Mouse (Mus musculus): ENCODE results near the gene Smg6.
A peak's percentile ranks its signal among the peaks of the same experiment; 100 is the strongest.

The Smg6 gene

DNA sequence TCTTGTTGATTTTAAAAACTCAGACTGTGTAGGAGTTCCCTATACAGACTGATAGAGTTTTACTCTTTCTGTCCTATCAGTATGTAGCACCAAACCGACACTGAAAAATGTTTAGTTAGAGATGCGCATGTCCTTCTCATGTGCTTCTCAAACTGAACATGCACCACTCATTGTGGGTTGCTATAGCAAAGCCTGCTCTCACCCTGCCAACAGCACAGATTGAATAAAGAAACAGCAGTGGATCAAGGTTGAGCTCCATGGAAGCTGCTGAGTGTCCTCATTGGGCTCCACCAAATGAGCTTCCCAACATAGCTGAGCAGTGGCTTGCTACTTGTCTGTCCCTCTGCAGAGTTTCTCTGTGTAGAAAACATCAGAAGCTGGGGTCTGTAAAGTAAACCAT lies 192.5 kb downstream of the Smg6 start:
- H3K27me3 ChIP-seq (ENCODE audit: control insufficient read depth, insufficient read depth, low read length, poor library complexity, severe bottlenecking), result no peaks in the 10 kb centered on the region
- H3K36me3 ChIP-seq (ENCODE audit: control insufficient read depth, insufficient read depth, low read length, poor library complexity, severe bottlenecking), result no peaks in the 10 kb centered on the region
- DNase-seq (ENCODE audit: low read depth, low spot score), result no peak

DNA sequence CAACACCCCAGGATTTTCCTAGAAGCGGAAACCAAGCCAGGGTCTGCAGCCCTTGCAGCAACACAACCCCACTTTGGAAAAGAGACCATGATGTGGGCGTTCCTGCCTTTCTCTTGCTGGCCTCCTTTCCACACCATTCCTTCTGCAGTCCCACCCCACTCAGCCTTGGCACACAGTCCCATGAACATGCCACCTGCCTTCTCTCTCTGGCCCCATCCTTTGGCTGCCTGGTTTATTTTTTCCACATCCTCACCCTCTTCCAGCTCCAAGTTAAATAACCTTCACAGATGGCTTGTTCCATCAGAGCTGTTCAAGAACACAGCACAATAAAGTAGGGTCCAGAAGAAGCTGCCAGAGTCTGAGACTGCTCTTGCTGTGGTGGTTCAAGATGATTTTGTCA lies 193.7 kb downstream of the Smg6 start:
- DNase-seq (ENCODE audit: low read depth, low spot score), result no peak
- Histone ChIP-seq H3K27me3 (ENCODE audit: control insufficient read depth, insufficient read depth, low read length, poor library complexity, severe bottlenecking) (no peaks in the 10 kb centered on the region), H3K36me3 (ENCODE audit: control insufficient read depth, insufficient read depth, low read length, poor library complexity, severe bottlenecking) (no peaks in the 10 kb centered on the region)

DNA sequence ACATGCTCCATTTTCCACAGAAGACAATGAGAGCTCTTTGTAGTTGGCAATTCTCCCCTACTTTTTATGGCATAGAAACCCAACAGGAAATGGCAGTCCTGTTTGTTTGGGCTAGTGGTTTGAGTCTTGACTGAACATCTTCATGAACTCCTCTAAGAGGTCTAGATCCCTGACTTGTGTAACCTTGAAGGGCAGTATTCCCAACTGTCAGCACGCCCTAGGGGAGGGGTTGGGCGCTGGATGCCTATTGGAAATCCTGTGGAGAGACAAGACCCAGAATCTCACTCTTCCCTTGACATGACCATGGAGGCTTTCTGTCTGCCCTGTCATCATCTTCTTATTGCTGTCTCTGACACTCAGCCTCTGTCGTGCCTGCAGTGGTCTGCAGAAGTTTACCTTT lies 194.2 kb downstream of the Smg6 start:
- H3K36me3 ChIP-seq (ENCODE audit: control insufficient read depth, insufficient read depth, low read length, poor library complexity, severe bottlenecking), result no peaks in the 10 kb centered on the region
- no peaks in the 10 kb centered on the region for H3K27me3 ChIP-seq (ENCODE audit: control insufficient read depth, insufficient read depth, low read length, poor library complexity, severe bottlenecking)
- no peak for DNase-seq (ENCODE audit: low read depth, low spot score)

DNA sequence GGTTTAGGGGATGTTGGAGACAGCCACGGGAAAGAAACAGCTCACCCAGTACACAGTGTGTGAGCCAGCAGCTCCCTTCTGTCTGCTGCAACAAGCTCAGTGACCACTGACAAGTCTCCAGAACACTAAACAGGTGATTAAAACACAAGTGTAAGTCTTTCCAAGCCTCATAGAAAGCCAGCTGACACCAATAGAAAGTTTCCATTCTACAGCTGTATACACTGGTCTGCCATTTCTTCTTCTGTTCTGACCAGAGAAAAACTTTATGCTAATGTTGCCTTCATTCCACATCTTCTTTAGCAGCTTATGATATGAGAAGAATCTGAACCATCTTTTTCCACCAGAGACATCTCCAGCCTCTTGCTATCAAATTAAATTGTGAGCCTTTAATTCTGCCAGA lies 195.7 kb downstream of the Smg6 start:
- no peak for DNase-seq (ENCODE audit: low read depth, low spot score)
- no peaks in the 10 kb centered on the region for H3K36me3 ChIP-seq (ENCODE audit: control insufficient read depth, insufficient read depth, low read length, poor library complexity, severe bottlenecking)
- H3K27me3 ChIP-seq (ENCODE audit: control insufficient read depth, insufficient read depth, low read length, poor library complexity, severe bottlenecking), result no peaks in the 10 kb centered on the region

DNA sequence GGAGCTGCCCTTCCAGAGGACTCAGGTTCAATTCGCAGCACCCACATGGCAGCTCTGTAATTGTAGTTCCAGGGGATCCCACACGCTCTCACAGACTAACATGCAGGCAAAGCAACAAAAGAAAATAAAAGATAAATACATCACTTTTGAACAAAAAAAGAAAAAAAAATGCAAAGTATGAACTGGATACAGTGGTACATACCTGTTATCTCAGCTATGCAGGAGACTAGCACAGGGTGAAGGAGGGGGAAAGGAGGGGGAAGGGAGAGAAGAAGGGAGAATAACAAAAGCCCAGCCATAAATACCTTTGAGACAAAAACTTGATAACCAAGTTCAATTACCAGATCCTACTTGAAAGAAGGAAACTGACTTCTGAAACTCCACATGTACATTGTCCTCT lies 198.8 kb downstream of the Smg6 start:
- no peak for DNase-seq (ENCODE audit: low read depth, low spot score)
- no peaks in the 10 kb centered on the region for H3K36me3 ChIP-seq (ENCODE audit: control insufficient read depth, insufficient read depth, low read length, poor library complexity, severe bottlenecking)
- H3K27me3 ChIP-seq (ENCODE audit: control insufficient read depth, insufficient read depth, low read length, poor library complexity, severe bottlenecking), result no peaks in the 10 kb centered on the region

DNA sequence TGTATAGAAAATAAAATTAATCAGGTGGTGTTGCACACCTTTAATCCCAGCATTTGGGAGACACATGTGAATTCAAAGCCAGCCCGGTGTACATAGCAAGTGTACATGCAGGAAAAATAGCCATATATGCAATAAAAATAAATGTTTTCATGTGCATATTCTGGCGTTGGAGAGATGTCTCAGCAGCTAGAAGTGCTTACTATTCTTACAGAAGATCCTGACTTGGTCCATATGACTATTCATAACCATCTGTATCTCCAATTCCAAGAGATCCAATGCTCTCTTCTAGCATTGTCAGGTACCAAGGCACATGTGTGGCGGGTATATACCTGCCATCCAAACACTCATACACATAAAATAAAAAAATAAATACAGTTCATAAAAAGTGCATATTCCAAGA lies 200.8 kb downstream of the Smg6 start:
- H3K27me3 ChIP-seq (ENCODE audit: control insufficient read depth, insufficient read depth, low read length, poor library complexity, severe bottlenecking), result no peaks in the 10 kb centered on the region
- no peak for DNase-seq (ENCODE audit: low read depth, low spot score)
- no peaks in the 10 kb centered on the region for H3K36me3 ChIP-seq (ENCODE audit: control insufficient read depth, insufficient read depth, low read length, poor library complexity, severe bottlenecking)

DNA sequence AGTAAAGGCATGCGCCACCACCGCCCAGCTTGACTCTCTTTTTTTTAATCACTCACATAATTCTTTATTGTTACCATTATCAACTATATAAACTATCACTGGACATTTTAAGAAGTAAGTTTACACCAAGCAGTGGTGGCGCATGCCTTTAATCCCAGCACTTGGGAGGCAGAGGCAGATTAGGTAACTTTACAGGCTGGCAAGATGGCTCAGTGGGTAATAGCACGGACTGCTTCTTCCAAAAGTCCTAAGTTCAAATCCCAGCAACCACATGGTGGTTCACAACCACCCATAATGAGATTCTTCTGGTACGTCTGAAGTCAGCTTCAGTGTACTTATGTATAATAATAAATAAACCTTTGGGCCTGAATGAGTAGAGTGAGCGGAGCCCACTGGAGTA lies 203.9 kb downstream of the Smg6 start:
- no peaks in the 10 kb centered on the region for H3K27me3 ChIP-seq (ENCODE audit: control insufficient read depth, insufficient read depth, low read length, poor library complexity, severe bottlenecking)

DNA sequence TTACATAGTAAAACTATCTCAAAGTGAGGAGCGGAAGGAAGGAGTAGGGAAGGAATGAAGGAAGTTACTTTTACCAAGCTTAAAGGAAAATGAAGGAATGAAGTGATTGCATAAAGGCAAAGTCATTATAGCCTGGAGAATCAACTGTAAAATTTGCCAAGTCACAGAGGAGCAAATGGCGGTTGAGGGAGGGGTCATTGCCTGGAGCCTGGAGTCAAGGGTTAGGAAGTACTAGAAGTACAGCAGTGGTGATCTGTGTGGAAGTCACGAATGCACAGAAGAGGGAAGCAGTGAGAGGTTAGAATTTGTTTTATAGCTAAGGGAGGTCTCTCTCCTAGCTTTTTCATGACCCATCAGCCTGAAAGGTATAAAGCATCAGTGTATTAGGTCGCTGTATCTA lies 205.7 kb downstream of the Smg6 start:
- no peaks in the 10 kb centered on the region for H3K36me3 ChIP-seq (ENCODE audit: control insufficient read depth, insufficient read depth, low read length, poor library complexity, severe bottlenecking)
- DNase-seq (ENCODE audit: low read depth, low spot score), result no peak
- no peaks in the 10 kb centered on the region for H3K27me3 ChIP-seq (ENCODE audit: control insufficient read depth, insufficient read depth, low read length, poor library complexity, severe bottlenecking)

More for the DNA sequence above, 203.9 kb downstream of the Smg6 start:
- DNase-seq (ENCODE audit: low read depth, low spot score), result no peak
- no peaks in the 10 kb centered on the region for H3K36me3 ChIP-seq (ENCODE audit: control insufficient read depth, insufficient read depth, low read length, poor library complexity, severe bottlenecking)

DNA sequence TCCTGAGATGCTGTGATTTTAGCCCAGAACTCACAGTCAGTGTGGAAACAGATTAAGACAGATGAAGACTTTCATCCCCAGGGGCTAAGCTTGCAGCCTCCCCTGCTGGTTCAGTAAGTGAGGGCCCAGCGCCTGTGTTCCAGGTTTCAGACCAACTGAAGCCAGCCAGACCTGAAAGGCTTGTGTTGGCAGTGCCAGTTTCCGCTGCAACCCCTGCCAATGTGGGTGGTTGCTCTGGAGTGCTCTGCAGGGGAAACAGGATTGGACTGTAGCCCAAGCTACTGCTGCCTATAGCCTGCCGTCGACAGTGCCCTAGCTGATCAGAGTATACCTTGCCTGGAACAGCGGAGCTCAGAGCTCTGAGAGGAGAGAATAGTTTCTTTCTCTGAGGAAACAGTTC lies 206.7 kb downstream of the Smg6 start:
- no peaks in the 10 kb centered on the region for H3K36me3 ChIP-seq (ENCODE audit: control insufficient read depth, insufficient read depth, low read length, poor library complexity, severe bottlenecking)
- no peak for DNase-seq (ENCODE audit: low read depth, low spot score)
- no peaks in the 10 kb centered on the region for H3K27me3 ChIP-seq (ENCODE audit: control insufficient read depth, insufficient read depth, low read length, poor library complexity, severe bottlenecking)

DNA sequence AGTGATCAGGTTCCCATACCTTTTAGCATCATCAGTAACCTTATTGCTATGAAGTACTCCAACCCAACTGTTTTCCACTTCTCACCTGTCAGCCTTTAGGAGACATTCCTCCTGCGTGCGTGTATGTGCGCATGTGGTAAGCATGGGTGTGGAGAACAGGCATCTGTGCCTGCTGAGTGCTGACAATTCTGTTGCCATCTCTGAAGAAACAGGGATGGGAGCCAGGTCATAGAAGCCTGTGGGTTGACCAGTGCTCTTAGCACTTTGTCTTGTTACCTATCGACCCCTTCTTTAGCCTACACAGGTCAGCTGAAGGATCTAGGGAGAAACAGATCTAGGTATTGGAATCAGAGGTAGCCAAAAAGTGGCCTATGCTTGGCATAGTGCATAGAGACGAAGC lies 207.8 kb downstream of the Smg6 start:
- no peaks in the 10 kb centered on the region for H3K27me3 ChIP-seq (ENCODE audit: control insufficient read depth, insufficient read depth, low read length, poor library complexity, severe bottlenecking)
- DNase-seq (ENCODE audit: low read depth, low spot score), result no peak
- H3K36me3 ChIP-seq (ENCODE audit: control insufficient read depth, insufficient read depth, low read length, poor library complexity, severe bottlenecking), result no peaks in the 10 kb centered on the region

DNA sequence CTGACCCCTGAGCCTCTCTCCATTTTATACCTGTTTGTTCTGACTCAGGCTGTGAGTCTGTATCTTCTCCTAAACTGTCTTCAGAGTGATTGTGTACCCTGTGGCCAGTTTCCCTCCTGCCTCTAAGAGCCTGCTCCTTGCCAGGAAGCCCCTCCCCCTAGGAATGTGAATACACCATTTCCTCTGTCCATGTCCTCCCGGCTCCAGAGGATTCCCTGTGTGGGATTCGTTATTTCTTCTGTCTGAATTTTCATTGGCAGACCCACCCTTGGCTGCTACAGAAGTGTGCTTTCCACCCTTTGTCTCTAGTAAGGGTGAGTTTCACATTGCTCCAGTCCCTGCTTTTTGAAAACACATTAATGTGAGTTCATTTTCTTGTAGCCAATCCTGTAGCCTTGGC lies 208.3 kb downstream of the Smg6 start:
- DNase-seq (ENCODE audit: low read depth, low spot score), result no peak
- H3K36me3 ChIP-seq (ENCODE audit: control insufficient read depth, insufficient read depth, low read length, poor library complexity, severe bottlenecking), result no peaks in the 10 kb centered on the region
- no peaks in the 10 kb centered on the region for H3K27me3 ChIP-seq (ENCODE audit: control insufficient read depth, insufficient read depth, low read length, poor library complexity, severe bottlenecking)

DNA sequence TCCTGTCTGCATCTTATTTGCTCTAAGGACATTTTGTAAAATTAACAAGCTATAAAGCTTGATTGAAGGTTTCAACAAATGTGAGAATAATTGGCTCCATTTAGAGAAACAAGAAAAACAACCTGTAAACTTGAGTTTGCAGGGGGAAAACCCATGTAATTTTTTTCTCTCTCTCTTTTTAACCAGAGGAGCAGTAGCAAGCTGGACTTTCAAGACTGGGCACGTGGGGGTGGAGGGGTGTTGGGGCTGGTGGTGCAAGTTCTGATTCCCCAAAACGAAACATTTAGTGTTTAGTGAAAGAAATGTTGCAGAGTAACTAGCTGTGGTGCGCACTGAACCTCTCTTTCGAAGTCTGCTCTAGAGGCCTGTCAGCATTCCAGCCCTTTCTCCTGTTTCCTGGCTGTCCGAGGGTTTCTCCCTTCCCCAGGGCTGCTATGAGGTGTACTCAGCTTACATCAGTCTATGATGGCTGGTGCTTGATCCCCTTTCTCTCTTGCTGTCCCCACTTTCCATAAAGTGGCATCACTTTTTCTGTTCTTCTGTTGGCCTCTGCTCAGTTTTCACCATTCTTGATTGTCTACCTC lies 209.0 kb downstream of the Smg6 start:
- no peaks in the 10 kb centered on the region; the same call in 1 of the 2 replicates for H3K36me3 ChIP-seq (ENCODE audit: control insufficient read depth, insufficient read depth, low read length, poor library complexity, severe bottlenecking)
- DNase-seq (ENCODE audit: low read depth, low spot score), result no peak
- H3K27me3 ChIP-seq (ENCODE audit: control insufficient read depth, insufficient read depth, low read length, poor library complexity, severe bottlenecking), result no peaks in the 10 kb centered on the region

DNA sequence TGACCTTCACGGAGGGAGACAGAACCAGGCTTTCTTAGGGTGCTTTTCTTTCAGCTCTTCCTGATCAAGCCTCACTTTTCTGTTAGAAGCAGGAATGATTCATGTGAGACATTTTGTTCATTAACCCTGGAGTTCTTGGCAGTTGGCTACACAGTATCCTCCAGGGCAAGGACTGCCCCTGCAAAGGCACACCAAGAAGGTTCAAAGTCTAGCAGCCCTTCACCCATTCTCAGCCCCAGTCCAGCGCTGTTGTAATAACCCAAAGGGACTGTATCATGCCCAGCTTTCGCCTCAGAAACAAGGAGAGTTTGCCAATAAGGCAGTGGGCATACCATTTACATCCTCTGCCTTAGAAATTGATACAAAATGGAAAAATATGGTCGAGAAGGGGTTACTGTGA lies 209.7 kb downstream of the Smg6 start:
- no peak for DNase-seq (ENCODE audit: low read depth, low spot score)
- Histone ChIP-seq H3K27me3 (ENCODE audit: control insufficient read depth, insufficient read depth, low read length, poor library complexity, severe bottlenecking) (no peaks in the 10 kb centered on the region), H3K36me3 (ENCODE audit: control insufficient read depth, insufficient read depth, low read length, poor library complexity, severe bottlenecking) (no peaks in the 10 kb centered on the region; the same call in 1 of the 2 replicates)

DNA sequence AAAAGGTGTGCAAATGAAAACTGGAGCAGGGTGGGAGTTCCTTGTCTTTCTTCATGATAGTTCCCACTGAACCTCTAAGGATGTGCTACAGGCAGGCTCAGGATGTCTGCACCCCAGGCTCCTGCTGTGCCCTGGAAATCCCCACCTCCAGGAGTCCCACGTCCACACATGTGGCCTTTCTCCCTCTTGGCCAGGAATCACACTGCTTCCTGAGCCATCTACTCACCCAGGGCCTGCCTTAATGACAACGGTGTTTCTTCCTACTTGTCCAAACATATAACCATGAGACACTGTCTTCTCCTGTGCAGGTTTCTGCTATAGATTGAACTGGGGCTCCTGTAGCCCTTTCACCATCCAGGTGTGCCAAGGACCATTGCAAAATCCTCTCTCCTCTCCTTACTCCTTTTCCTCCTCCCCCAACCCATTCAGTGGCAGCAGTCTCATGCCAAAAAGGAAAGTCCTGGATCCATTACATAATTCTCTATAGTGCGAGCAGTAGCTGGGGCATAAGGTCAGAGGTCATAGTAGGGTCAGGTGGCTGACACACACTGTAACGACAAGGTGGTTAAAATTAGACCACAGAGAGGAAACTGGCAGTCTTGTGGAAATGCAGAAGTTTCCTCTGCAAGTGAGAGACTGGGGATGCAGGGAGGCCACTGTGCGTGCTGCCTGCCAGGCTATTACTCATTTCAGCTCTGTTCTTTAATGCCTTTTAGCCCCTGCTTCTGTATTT lies 211.2 kb downstream of the Smg6 start:
- Histone ChIP-seq H3K36me3 (ENCODE audit: control insufficient read depth, insufficient read depth, low read length, poor library complexity, severe bottlenecking) (no peaks in the 10 kb centered on the region; the same call in 1 of the 2 replicates), H3K27me3 (ENCODE audit: control insufficient read depth, insufficient read depth, low read length, poor library complexity, severe bottlenecking) (no peaks in the 10 kb centered on the region)
- peak; percentile 71 for DNase-seq (ENCODE audit: low read depth, low spot score)

DNA sequence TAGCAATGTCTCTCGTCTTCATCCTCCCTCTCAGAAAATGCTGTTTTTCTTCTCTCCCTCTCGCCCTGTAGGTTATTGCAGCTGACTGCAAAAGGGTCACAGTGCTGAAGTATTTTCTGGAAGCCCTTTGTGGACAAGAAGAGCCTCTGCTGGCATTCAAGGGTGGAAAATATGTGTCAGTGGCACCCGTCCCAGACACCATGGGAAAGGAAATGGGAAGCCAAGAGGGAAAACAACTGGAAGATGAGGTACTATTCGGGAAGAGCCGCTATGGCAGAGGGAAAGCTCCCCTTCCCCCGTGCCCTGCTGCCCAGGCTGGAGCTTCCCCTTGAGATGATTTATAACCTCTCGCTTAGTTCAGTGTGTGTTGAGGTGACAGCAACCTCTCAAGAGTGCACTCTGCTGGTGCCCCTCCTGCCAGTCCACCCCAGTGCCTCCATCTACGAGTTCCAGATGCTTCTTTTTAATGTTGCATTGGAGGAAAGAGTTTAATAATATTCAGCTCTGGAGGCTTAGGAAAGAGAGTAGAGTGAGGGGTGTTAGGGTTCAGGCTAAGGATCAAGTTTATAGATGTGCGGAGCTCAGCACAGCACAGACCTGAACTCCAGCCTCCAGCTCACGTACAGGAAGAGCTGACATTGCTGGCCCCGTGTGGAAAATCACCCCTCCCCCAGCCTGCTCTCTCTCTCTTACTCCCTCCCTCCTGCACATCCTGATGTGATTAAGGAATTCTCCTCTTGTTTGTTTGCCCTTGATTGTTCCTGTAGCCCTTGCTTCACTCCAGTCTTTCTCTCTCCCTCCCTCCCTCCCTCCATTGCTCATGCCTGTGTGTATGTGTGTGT lies 213.7 kb downstream of the Smg6 start:
- no peaks in the 10 kb centered on the region; the same call in 1 of the 2 replicates for H3K27me3 ChIP-seq (ENCODE audit: control insufficient read depth, insufficient read depth, low read length, poor library complexity, severe bottlenecking)
- peaks cover 5% of the 10 kb centered on the region for H3K36me3 ChIP-seq (ENCODE audit: control insufficient read depth, insufficient read depth, low read length, poor library complexity, severe bottlenecking)
- DNase-seq (ENCODE audit: low read depth, low spot score), result no peak
